Mouse (Mus musculus) small intestine, adult 2 months (tissue): ENCODE measurements around the gene Rangap1.

Experiments
- CTCF ChIP-seq: fragments of 200-500 bp; IDR thresholded peaks from 2 replicates; pipeline ENCODE4 v1.5.1; 2012; ENCODE audit warnings: low read depth, mild to moderate bottlenecking, control low read depth, inconsistent platforms, low read length, moderate library complexity, mixed read lengths; ENCODE audit not compliant: insufficient replicate concordance, insufficient read length; ENCODE audit errors: extremely low read depth
- POLR2A ChIP-seq: fragments of 200-500 bp; IDR thresholded peaks from 2 replicates; pipeline ENCODE4 v1.6.1; 2012; ENCODE audit warnings: low read depth, mild to moderate bottlenecking, control low read depth, inconsistent platforms, low read length, moderate library complexity

- TF ChIP-seq CTCF (no peak), POLR2A (no peak)
These were observed 16.1 kb upstream of the Rangap1 start for GRCm38 (mm10) chr15:81761381-81761780.
